Mouse (Mus musculus) forebrain, postnatal 0 days (tissue): Measurements from ENCODE around the gene Nfam1. TPM values are rescaled to one million over a fixed set of nuclear protein-coding genes. Genes with fewer than 3 reads are reported as not detected.

ENCODE experiments used
- ATAC-seq: fragments of 200-750 bp; cut with Nextera tagmentation; 2 replicates; pipeline ENCODE4 v1.8.0; 2017; ENCODE audit warnings: mild to moderate bottlenecking, moderate library complexity
- DNase-seq: peaks from one replicate; pipeline ENCODE4 v3.0.0-alpha.2; 2015
- H3K27ac ChIP-seq: fragments of 300-500 bp; sonication (generic); 2 replicates; pipeline ENCODE4 v1.5.1; 2014; ENCODE audit warnings: low read depth, mild to moderate bottlenecking, antibody characterized with exemption, low read length, moderate library complexity, mixed read lengths
- H3K27me3 ChIP-seq: fragments of 300-500 bp; sonication (generic); 2 replicates; pipeline ENCODE4 v1.6.1; 2014; ENCODE audit warnings: mild to moderate bottlenecking, low read length, mixed read lengths; ENCODE audit not compliant: insufficient read depth
- H3K36me3 ChIP-seq: fragments of 300-500 bp; sonication (generic); 2 replicates; pipeline ENCODE4 v1.6.1; 2014; ENCODE audit warnings: mild to moderate bottlenecking, moderate library complexity; ENCODE audit not compliant: insufficient read depth
- H3K4me1 ChIP-seq: fragments of 300-500 bp; sonication (generic); 2 replicates; pipeline ENCODE4 v1.6.1; 2014; ENCODE audit warnings: antibody characterized with exemption; ENCODE audit not compliant: insufficient read depth
- H3K4me2 ChIP-seq: fragments of 300-500 bp; sonication (generic); 2 replicates; pipeline ENCODE4 v1.6.1; 2014; ENCODE audit warnings: low read depth, mild to moderate bottlenecking, moderate library complexity
- H3K4me3 ChIP-seq: fragments of 300-500 bp; sonication (generic); 2 replicates; pipeline ENCODE4 v1.5.1; 2014; ENCODE audit warnings: low read depth, low read length, mixed read lengths
- H3K9ac ChIP-seq: fragments of 300-500 bp; sonication (generic); 2 replicates; pipeline ENCODE4 v1.6.1; 2014; ENCODE audit warnings: mild to moderate bottlenecking
- H3K9me3 ChIP-seq: fragments of 300-500 bp; sonication (generic); 2 replicates; pipeline ENCODE4 v1.6.1; 2016; ENCODE audit warnings: low read length
- CTCF ChIP-seq: sonication (generic); IDR thresholded peaks from 2 replicates; pipeline ENCODE4 v1.5.1; 2016; ENCODE audit warnings: antibody characterized with exemption, control low read depth, low read depth
- WGBS: fragments of 180-500 bp; shearing (Covaris S2); extraction: QIAGEN DNeasy Blood & Tissue Kit; methylation state at CpG from one replicate; pipeline ENCODE4 v1.1.7; 2014; 5-methylcytosine and 5-hydroxymethylcytosine counted together
- polyA plus RNA-seq: library from polyadenylated mRNA; unstranded; fragments of >200 nt; fragmentation: Nextera tagmentation; extraction: Ambion mirVana; gene quantifications from 2 replicates; pipeline ENCODE4 v1.2.1, GENCODE M21; 2015
- total RNA-seq: library from RNA; depleted of rRNA; stranded (reverse); fragments of >200 nt; gene quantifications from 2 replicates; pipeline ENCODE4 v1.2.3, GENCODE M21; 2014

Gene Nfam1
- total and polyA plus RNA-seq, 2 experiments from 2014 or later = 1.8 to 2.9 TPM

GRCm38 (mm10) chr15:83026129-83026528, 7.0 kb downstream of the Nfam1 start:
- 50% methylated on average over 8 of the region's 8 CpGs for WGBS
- Histone ChIP-seq H3K36me3 (no peaks in the 10 kb centered on the region), H3K4me3 (no peak overlapping the region), H3K4me2 (no peak overlapping the region), H3K9me3 (no peaks in the 10 kb centered on the region), H3K9ac (no peak overlapping the region), H3K4me1 (0 out of 2 replicates have a peak, but pooled peaks cover 8% of the 10 kb centered on the region), H3K27ac (no peak overlapping the region), H3K27me3 (no peaks in the 10 kb centered on the region)
- TF ChIP-seq CTCF = no peak
- DNase-seq (no peak), ATAC-seq (no peak)

GRCm38 (mm10) chr15:83025041-83025760, 7.9 kb downstream of the Nfam1 start:
- WGBS = 30% methylated on average over 25 of the region's 25 CpGs
- Histone ChIP-seq H3K27me3 (no peaks in the 10 kb centered on the region), H3K27ac (no peak overlapping the region), H3K9ac (no peak overlapping the region), H3K4me2 (no peak overlapping the region), H3K9me3 (no peaks in the 10 kb centered on the region), H3K4me3 (no peak overlapping the region), H3K4me1 (0 out of 2 replicates have a peak, but pooled peaks cover 8% of the 10 kb centered on the region), H3K36me3 (no peaks in the 10 kb centered on the region)
- no peak for TF ChIP-seq CTCF
- DNase-seq (no peak), ATAC-seq (0 out of 2 replicates have a peak, but pooled peaks have one; percentile 14)

- 25% methylated on average over 8 of the region's 8 CpGs for WGBS
- no peak for TF ChIP-seq CTCF
- peak; percentile 64 for DNase-seq
- no peaks in the 10 kb centered on the region for H3K9me3 ChIP-seq
- H3K4me2 ChIP-seq = peak overlapping the region; percentile 11; the same call in 1 of the 2 replicates
- no peaks in the 10 kb centered on the region for H3K36me3 ChIP-seq
- H3K4me1 ChIP-seq = 0 out of 2 replicates have a peak, but pooled peaks cover 8% of the 10 kb centered on the region
- no peak overlapping the region for H3K4me3 ChIP-seq
- no peak overlapping the region for H3K9ac ChIP-seq
- peak; percentile 83; the same call in 1 of the 2 replicates for ATAC-seq
- no peaks in the 10 kb centered on the region for H3K27me3 ChIP-seq
- H3K27ac ChIP-seq = no peak overlapping the region
These were observed 10.2 kb downstream of the Nfam1 start for GRCm38 (mm10) chr15:83022947-83023346.

- Histone ChIP-seq H3K27me3 (no peaks in the 10 kb centered on the region), H3K4me3 (no peak overlapping the region), H3K4me1 (peaks cover 7% of the 10 kb centered on the region; the same call in 1 of the 2 replicates), H3K9ac (no peak overlapping the region), H3K27ac (no peak overlapping the region), H3K4me2 (0 out of 2 replicates have a peak overlapping the region, but pooled peaks have one; percentile 1), H3K36me3 (no peaks in the 10 kb centered on the region), H3K9me3 (no peaks in the 10 kb centered on the region)
- 12% methylated on average over 15 of the region's 15 CpGs for WGBS
- ATAC-seq (peak; percentile 79), DNase-seq (peak; percentile 87)
- peak; percentile 44; the same call in 1 of the 2 replicates for TF ChIP-seq CTCF
These were observed 22.0 kb downstream of the Nfam1 start for GRCm38 (mm10) chr15:83010990-83011664.

GRCm38 (mm10) chr15:83010423-83010822, 22.7 kb downstream of the Nfam1 start:
- TF ChIP-seq CTCF = no peak
- WGBS = 17% methylated on average over 8 of the region's 8 CpGs

GRCm38 (mm10) chr15:83009532-83009931, 23.6 kb downstream of the Nfam1 start:
- Histone ChIP-seq H3K27me3 (no peaks in the 10 kb centered on the region), H3K4me1 (peaks cover 7% of the 10 kb centered on the region; the same call in 1 of the 2 replicates), H3K27ac (no peak overlapping the region), H3K4me2 (no peak overlapping the region), H3K36me3 (no peaks in the 10 kb centered on the region), H3K4me3 (no peak overlapping the region), H3K9ac (no peak overlapping the region), H3K9me3 (no peaks in the 10 kb centered on the region)
- ATAC-seq (no peak), DNase-seq (no peak)
- no peak for TF ChIP-seq CTCF
- 89% methylated on average over 6 of the region's 6 CpGs for WGBS

More at GRCm38 (mm10) chr15:83010423-83010822, 22.7 kb downstream of the Nfam1 start:
- no peak for ATAC-seq
- H3K36me3 ChIP-seq = no peaks in the 10 kb centered on the region
- H3K4me3 ChIP-seq = no peak overlapping the region
- H3K9me3 ChIP-seq = no peaks in the 10 kb centered on the region
- 0 out of 2 replicates have a peak overlapping the region, but pooled peaks have one; percentile 1 for H3K4me2 ChIP-seq
- no peak for DNase-seq
- no peaks in the 10 kb centered on the region for H3K27me3 ChIP-seq
- H3K27ac ChIP-seq = no peak overlapping the region
- H3K9ac ChIP-seq = no peak overlapping the region
- peaks cover 7% of the 10 kb centered on the region; the same call in 1 of the 2 replicates for H3K4me1 ChIP-seq
